Mouse (Mus musculus) right cerebral cortex, postnatal 10 days (tissue): Measurements from ENCODE around the gene Map6d1.

Source experiments
- DNase-seq, 2 experiments: peaks; one replicate each; pipeline ENCODE4 v3.0.0; 2021; ENCODE audit warnings: low spot score in 2 of 2

Gene Map6d1

DNA sequence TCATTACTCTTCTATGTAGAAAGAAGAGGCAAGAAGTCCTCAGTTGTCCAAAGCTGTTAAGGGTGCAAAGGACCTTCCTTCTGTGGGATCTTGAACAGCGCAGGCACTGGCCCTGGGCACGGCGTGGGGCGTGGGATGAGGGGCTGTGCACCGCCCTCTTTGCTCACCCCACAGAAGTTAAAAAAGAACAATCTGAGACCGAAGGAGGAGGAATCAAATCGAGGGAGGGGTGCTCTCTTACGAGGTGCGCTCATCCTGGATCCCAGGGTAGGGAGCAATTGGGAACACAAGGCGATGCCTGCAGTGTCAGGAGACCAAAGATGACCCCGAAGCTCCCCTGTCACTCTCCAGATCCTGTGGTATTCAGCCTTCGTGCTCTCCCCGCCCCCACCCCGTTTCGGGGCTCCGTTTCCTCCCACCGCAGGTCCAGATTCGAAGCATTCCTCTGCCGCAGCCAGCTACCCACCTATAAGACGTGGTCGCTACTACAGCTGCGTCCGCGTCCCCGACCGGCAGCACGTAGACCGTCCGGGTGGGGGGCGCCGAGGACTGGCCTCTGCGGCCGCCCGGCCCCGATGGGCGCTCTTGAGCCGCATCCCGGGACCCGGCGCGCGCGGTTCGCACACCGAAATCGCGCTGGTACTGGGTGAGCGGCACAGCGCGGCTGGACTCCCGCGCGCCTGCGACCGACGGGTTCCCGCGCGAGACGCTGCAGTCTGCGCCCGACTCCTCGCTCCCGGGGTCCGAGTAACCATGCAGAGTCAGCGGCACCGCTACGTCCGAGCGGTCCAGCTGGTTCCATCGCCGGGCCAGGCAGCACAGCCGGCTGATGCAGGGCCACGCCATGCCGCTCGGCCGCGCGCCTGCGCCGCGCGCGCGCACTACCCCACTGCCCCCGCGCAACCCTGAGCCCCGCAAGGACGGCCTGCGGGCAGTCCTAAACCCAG is at the start of gene Map6d1:
TSS of gene Map6d1 (minus strand) at position 891 of the 947 bp plus-strand sequence.
- peak; percentile 69 to 72 for DNase-seq

- no peak for DNase-seq
These were observed 39.1 kb upstream of the Map6d1 start for GRCm38 (mm10) chr16:20280238-20280637.

- no peak for DNase-seq
These were observed 38.2 kb upstream of the Map6d1 start for GRCm38 (mm10) chr16:20279395-20279794.

- no peak for DNase-seq
These were observed 31.8 kb upstream of the Map6d1 start for GRCm38 (mm10) chr16:20272994-20273393.

- no peak for DNase-seq
These were observed 30.2 kb upstream of the Map6d1 start for GRCm38 (mm10) chr16:20271339-20271738.

DNA sequence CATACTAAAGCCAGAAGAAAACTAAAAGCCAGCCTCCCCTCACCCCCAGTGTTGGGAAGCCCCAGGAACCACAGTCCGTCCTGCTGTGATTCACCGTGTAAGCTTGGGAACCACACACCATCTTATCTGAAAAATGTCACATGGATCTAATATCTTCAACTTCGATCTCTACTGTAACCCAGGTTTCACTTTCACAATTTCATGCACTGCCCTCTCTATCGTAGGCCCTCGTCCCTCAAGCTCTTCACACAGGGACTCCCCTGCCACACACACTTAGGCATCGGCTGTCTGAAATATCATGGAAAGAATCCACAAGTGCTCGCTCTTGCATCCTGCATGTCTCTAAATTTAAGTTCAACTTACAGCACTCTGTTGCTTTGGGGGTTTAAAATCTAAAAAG is 23.9 kb upstream of the Map6d1 start:
- DNase-seq, result no peak

GRCm38 (mm10) chr16:20257926-20258325 is 16.8 kb upstream of the Map6d1 start:
- no peak for DNase-seq

GRCm38 (mm10) chr16:20248442-20249174 is 7.5 kb upstream of the Map6d1 start:
- peak in 1 of 2 experiments; percentile 57 for DNase-seq

DNA sequence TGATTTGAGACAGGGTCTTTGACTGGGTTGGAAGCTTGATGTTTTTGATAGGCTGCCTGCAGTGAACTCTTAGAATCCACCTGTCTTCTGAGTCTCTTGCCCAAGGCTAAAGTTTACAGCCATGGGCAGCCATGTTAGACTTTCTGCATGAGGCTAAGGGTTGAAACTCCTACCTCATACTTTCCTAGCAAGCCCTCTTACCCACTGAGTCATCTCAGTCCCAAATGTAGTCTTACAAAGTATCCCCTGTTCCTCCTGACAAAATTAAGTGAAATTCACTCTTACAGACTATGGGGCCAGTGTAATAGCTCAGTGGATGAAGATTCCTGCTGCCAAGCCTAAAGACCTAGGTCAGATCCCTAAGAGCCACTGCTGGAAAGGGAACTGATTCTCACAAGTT is 5.9 kb upstream of the Map6d1 start:
- DNase-seq, result no peak

DNA sequence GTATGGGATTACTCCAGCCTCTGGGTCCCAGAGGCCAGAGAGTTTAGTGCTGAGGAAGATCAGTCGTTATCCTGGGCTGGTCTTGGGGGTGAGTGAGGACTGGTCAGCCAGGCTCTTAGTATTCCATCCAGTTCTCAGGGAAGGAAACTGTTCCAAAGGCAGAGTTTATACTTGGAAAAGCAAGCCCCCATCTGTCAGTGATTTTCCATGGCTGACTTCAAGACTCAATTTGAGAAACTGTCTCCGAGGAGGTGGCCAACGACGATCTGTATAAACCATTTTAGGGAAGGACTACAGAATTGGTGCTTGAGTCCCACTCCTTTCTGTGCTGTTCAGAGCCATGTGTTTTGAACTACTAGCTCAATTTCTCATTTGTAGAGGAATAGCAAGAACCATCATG is 2.5 kb downstream of the Map6d1 start:
- no peak for DNase-seq

GRCm38 (mm10) chr16:20237426-20237825 is 3.7 kb downstream of the Map6d1 start:
- DNase-seq, result peak in 1 of 2 experiments; percentile 62

DNA sequence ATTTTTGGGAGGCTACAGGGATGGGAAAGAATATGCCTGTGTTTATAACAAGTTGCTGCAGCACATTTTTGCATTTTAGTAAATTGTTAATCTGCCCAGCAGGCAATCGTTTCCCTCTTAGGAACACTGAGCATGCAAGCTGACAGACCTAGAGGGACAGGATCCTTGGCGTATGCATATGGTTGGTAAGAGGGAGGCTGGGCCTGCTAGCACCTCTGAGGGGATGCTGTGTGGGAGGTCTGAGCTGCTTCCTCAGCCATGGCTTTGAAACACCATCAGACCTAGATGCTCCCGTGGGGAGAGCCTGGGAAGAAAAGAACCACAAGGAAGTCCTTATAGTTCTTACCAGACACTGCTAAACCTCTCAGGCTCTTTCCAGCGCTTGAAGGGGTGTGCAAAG is 6.8 kb downstream of the Map6d1 start:
- DNase-seq, result peak in 1 of 2 experiments; percentile 23

DNA sequence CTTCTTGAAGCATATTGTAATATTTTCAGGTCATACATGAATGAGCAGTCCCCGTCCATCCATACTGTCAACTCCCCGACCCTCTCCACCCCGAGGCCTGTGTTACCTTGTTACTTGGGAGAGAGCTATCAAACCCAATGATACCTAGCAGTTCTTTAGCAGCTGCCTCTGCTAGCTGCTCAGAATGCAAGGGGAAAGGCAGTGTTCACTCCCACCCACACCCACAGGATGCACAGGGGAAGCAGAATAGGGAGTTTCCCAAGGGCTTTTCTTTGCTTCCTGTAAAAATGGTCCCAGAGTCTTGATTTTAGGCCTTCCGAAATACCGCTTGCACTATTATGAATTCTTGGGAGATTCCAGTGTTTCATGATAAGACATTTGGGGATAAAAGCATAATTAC is 13.0 kb downstream of the Map6d1 start:
- no peak for DNase-seq

DNA sequence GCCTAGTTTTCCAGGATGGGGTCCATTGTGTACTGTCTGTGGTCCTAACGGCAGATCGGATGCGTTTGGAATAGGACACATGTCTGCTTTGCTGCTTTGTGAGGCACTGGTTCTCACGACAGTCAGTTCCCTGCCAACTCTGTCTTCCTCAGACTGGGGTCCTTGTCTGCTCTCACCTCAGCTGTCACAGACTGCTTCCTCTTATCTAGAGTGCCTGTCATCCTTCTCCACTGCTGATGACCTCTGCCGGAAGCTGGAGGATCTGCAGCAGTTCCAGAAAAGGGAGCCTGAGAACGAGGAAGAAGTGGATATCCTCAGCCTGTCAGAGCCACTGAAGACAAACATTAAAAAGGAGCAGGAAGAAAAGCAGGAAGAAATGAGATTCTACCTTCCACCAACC is 13.7 kb downstream of the Map6d1 start:
- no peak for DNase-seq

GRCm38 (mm10) chr16:20226676-20227075 is 14.5 kb downstream of the Map6d1 start:
- DNase-seq, result no peak

- DNase-seq, result no peak
These were observed 18.4 kb downstream of the Map6d1 start for GRCm38 (mm10) chr16:20222726-20223125.

DNA sequence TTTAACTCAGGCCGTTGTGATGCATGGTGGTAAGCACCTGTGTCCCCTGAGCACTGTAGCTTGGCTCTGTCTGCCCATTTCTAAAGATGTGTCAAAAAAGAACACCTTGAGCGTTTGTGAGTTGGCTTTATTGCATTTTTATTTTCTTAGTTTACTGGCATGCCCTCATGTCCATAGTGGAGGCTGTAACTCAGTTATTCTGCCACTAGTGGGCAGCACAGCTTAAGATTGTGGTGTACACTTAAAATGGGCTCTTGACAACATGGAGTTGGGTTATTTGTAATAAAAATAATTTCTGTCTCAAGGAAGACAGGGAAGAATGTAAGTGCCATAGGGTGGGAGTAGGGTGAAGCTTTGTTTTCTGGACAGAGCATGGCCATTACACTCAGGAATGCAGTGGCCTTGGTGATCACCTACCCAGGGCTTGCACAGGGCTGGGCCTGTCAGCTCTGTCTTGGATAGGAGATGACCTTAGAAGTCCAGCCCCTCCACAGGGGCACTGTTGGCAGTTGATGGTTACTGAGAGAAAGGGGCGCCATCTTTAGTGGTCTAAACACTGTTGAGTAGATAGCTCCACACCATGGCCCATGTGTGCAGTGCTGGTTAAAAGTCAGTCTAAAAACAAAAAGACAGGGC is 27.4 kb downstream of the Map6d1 start:
- DNase-seq, result peak in 1 of 2 experiments; percentile 54

- no peak for DNase-seq
These were observed 41.5 kb downstream of the Map6d1 start for GRCm38 (mm10) chr16:20199501-20200201.

GRCm38 (mm10) chr16:20196962-20197361 is 44.2 kb downstream of the Map6d1 start:
- no peak for DNase-seq

GRCm38 (mm10) chr16:20195546-20195945 is 45.6 kb downstream of the Map6d1 start:
- no peak for DNase-seq

- DNase-seq, result no peak
These were observed 49.1 kb downstream of the Map6d1 start for GRCm38 (mm10) chr16:20192043-20192442.
